Mouse (Mus musculus) natural killer cell, adult 2 months (primary cell): ENCODE data around the gene Asphd2.

Experiments used
- DNase-seq, 2 experiments: peaks; one replicate each; pipeline ENCODE4 v3.0.0; 2022; ENCODE audit warnings: low spot score in 2 of 2

Asphd2 gene

DNA sequence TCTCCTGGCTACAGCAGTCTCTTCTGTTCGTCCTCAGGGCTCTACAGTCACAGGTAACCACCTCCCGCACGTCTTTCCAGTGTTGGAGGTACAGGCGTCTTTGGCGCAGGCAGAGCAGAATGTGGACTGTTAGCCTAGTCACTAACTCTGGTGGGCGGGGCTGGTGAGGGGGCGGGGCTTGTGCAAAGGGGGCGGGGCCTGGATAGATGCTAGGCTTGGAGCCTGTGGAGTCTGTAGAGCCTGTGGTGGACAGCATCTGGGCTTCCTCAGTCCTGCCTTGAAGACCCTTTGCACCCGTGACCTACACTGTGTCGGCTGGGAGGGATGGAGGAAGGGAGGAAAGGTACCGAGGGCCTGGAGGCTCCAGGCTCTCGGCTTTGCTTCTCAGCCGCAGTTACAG lies 38.8 kb downstream of the Asphd2 start, which contains the start of gene Gm6583:
TSS of gene Gm6583 (minus strand) at position 124 of the 400 bp plus-strand sequence.
- DNase-seq, result no peak

DNA sequence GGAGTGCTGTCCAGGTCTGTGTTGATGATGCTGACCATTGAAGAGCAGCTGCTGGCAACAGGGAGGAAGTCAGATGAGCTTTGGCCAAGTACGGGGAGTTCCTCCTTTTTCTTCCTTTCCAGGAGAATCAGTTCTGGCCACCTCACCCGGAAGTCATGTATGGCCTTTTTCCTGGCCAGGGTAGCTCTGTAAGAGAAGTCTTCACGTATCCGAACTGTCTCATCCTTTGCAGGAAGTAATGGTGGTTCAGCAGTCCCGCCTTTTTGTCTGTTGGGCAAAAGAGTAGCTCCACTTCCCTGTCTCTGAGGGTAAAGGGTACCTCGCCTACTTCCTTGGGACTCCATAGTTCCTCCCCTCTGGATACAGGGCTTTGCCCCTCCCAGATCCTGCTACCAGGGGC lies 39.2 kb downstream of the Asphd2 start:
- no peak for DNase-seq

DNA sequence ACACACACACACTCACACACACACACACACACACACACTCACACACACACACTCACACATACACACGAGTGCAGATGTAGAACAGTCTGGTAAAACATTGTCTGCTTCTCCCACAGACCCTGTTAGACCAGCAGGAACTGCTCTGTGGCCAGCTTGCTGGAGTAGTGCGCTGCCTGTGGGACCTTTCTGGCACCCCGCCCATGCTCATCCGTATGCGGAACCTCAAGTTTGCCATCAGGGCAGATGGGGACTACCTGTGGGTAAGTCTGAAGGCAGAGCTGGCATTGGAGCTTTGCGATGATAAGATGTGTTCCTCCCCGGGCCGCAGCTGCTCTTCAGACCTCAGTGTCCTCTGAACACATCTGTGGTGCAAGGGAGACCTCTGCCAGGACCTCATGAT lies 45.5 kb downstream of the Asphd2 start:
- no peak for DNase-seq

DNA sequence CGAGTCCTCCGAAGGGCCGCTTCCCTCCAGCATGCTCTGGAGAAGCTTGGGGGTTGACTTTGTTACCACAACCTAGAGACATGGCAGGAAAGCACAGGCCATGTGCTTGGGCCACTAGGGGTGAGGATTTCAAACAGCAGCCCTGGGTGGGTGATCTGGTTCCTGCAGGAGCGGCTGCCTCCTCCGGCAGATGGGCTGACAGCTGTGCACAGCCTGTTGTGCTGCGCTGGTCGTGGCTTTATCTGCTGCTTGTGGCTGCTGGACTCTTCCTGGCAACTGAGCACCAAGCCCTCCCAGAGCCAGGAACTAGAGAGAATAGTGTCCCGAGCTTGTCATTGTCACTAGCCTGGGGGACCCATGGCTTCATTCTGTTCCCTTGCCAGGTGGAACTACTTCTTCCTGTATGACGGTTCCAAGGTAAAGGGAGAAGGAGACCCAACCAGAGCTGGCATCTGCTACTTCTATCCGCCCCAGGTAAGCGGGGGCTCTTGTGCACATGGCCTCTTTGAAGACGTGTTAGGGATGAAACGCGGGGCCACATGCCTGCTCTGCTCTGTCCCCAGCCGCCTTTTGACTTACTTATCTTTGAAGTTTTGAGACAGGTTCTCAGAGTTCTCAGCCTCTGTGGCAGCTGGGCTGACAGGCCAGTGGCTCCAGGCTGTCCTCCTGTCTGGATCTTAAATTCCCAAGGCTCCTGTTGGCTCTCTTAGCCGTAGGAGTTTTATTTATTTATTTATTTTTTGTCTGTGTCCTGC lies 48.3 kb downstream of the Asphd2 start:
- no peak for DNase-seq

DNA sequence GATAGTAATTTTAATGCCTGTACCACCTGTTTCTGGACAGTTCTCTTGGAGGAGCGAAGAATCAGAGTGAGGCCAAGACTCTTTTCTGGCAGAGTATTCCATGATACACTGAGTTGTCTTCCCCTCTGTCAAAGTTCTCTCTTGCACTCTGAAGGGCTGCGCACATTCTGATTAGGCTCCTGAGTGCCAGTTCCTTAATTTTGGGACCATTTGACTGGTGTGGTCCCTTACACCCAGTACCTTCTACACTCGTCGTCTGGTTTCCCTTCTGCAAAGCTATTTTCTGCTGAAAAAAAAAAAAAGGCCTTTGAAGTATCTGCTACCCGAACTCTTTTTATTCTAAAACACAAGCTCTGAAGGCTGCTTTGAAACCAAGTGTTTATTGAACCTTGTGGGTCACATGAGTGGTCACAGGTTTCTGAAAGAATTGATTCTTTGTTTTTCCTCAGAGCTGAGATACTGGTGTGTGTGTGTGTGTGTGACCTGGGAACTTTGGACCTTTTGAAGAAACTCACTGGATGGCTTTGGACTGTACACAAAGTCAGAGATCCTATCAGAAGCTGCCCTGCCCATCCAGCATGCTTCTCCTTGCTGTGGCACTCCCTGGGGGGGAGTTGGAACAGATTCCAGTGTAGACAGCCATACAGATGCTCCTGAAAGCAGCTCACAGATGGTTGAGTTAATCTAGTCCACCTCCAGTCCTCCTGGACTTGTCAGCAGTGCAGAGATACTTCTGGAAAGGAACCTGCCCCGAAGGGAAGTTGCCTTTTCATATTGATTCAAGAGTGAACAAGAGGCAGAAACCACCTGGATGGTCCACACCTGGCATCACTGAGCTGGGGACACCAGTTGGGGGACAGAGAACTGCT lies 50.3 kb downstream of the Asphd2 start:
- DNase-seq, result no peak

DNA sequence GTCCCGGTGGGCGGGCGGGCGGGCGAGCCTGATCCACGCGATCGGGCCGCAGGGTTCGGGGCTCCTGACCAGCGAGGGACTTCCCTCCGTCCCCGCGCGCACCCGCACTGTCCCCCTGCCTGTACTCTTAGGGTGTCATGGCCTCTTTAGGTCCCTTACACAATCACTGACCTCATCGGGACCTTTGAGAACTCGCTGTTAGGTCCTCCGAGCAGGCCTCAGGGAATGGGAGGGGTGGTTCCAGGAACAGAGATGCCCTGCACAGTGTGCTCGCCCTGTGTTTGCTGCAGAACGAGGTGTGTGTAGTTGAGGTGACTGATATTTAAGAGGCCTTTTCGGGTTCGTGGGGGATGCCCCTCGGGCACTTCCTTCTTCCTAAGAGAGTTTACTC lies 51.5 kb downstream of the Asphd2 start:
- no peak for DNase-seq

DNA sequence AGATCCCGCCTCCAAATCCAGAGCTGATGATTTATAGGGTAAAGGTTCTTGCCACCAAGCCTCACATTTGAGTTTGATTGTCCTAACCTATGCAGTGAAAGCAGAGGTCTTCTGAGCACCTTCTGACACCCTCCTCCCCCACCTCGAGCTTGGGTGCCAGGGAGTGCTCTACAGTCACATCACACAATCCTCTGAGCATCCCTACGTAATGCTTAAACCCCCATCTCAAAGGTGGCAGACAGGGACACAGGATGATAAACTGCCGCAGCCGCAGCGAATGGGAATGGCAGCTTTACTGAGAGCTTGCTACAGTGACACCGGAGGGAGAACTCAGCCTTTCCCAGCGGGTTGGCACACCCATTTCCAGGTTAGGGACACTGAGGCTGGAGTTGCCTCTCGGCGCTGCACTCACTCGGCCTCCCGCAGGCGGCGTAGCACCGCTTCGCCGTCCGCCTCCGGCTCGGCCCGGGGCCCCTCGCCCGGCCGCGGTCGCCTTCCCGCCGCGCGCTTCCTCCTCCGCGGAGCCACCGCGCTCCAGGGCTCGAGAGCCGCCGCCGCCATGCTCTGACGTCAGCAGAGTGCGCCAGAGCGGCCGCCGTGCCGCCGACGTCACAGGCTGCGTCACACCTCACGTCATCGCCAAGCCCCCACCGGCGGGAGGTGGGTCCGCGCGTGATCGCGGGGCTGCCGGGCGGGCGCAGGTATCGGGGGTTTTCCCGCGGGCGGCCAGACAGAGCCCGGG lies 52.0 kb downstream of the Asphd2 start, which contains the start of the genes Srrd and Hps4:
TSS of gene Srrd (minus strand) at position 578 of the 742 bp plus-strand sequence.
TSS of gene Hps4 (plus strand) at position 621 of the 742 bp plus-strand sequence.
- DNase-seq, result peak; percentile 92 to 93

DNA sequence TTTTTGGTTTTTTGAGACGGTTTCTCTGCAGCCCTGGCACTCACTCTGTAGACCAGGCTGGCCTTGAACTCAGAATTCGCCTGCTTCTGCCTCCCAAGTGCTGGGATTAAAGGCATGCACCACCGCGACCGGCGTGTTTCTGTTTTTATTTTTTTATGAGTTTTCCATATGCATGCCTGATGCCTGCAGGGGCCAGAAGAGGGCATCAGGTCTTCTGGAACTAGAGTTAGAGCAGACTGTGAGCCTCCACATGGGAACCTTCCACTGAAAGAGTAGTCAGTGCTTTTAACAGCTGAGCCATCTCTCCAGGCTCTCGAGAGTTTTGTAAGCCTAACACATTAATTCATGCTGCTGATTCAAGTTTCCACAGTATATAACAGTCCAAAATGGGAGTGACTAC lies 55.5 kb downstream of the Asphd2 start:
- no peak for DNase-seq

DNA sequence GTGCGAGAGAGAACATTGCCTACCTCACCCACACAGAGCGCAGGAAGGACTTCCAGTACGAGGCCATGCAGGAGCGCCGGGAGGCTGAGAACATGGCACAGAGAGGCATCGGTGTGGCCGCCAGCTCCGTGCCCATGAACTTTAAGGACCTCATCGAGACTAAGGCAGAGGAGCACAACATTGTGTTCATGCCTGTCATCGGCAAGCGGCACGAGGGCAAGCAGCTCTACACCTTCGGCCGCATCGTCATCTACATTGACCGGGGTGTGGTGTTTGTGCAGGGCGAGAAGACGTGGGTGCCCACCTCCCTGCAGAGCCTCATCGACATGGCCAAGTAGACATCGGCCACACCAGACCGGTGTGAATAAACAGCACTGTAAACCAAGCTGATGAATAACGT lies 57.7 kb downstream of the Asphd2 start:
- no peak for DNase-seq

DNA sequence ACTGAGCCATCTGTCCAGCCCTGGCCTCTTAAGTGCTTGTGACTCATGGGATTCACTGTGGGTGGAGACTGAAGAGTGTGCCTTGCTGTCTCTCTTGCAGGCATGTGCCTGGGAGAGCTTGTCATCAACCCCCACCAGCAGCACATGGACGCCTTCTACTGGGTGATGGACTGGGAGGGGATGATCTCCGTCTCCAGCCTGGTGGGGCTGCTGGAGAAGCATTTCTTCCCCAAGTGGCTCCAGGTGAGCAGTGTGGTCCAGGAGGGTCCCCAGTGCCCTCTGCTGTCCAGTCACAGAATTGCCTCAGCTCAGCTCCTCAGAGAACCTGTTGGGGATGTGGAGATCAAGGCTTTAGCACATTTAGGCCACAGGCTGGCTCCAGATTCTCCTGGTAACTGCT lies 59.2 kb downstream of the Asphd2 start:
- DNase-seq, result peak; percentile 53 to 62
